Mouse (Mus musculus) lung, embryonic 15.5 days (tissue): Measurements from ENCODE around the gene Serpina3m. TPM values are rescaled to one million over a fixed set of nuclear protein-coding genes. Genes with fewer than 3 reads are reported as not detected.
"Not testable (repeated sequence)": the region's sequence is repeated elsewhere in the genome, so short reads cannot be mapped to it uniquely, and the experiment has no call there.

Source experiments
- ATAC-seq: fragments of 200-750 bp; cut with Nextera tagmentation; 2 replicates; pipeline ENCODE4 v1.8.0; 2017; ENCODE audit warnings: moderate number of reproducible peaks, borderline replicate concordance; ENCODE audit not compliant: low FRiP score, low TSS enrichment; ENCODE audit errors: extremely low read depth
- H3K27ac ChIP-seq: fragments of 300-500 bp; sonication (generic); 2 replicates; pipeline ENCODE4 v1.5.1; 2015; ENCODE audit warnings: moderate library complexity, mild to moderate bottlenecking, inconsistent platforms
- H3K27me3 ChIP-seq: fragments of 300-500 bp; sonication (generic); 2 replicates; pipeline ENCODE4 v1.6.1; 2015; ENCODE audit warnings: inconsistent platforms
- H3K36me3 ChIP-seq: fragments of 300-500 bp; sonication (generic); 2 replicates; pipeline ENCODE4 v1.6.1; 2015; ENCODE audit warnings: inconsistent platforms
- H3K4me1 ChIP-seq: fragments of 300-500 bp; sonication (generic); 2 replicates; pipeline ENCODE4 v1.6.1; 2015; ENCODE audit warnings: inconsistent platforms
- H3K4me2 ChIP-seq: fragments of 300-500 bp; sonication (generic); 2 replicates; pipeline ENCODE4 v1.6.1; 2015; ENCODE audit warnings: inconsistent platforms, mild to moderate bottlenecking, moderate library complexity
- H3K4me3 ChIP-seq: fragments of 300-500 bp; sonication (generic); 2 replicates; pipeline ENCODE4 v1.5.1; 2015; ENCODE audit warnings: mild to moderate bottlenecking, inconsistent platforms
- H3K9ac ChIP-seq: fragments of 300-500 bp; sonication (generic); 2 replicates; pipeline ENCODE4 v1.6.1; 2015; ENCODE audit warnings: inconsistent platforms
- H3K9me3 ChIP-seq: fragments of 300-500 bp; sonication (generic); 2 replicates; pipeline ENCODE4 v1.6.1; 2016; ENCODE audit warnings: inconsistent platforms
- WGBS: fragments of 180-500 bp; shearing (Covaris S2); methylation state at CpG from one replicate; pipeline ENCODE4 v1.1.7; 2015; 5-methylcytosine and 5-hydroxymethylcytosine counted together
- polyA plus RNA-seq: library from polyadenylated mRNA; unstranded; fragments of >200 nt; fragmentation: Nextera tagmentation; extraction: Ambion mirVana; gene quantifications from 2 replicates; pipeline ENCODE4 v1.2.1, GENCODE M21; 2015

Gene Serpina3m
- polyA plus RNA-seq, 1 experiment from 2014 or later: not detected

DNA sequence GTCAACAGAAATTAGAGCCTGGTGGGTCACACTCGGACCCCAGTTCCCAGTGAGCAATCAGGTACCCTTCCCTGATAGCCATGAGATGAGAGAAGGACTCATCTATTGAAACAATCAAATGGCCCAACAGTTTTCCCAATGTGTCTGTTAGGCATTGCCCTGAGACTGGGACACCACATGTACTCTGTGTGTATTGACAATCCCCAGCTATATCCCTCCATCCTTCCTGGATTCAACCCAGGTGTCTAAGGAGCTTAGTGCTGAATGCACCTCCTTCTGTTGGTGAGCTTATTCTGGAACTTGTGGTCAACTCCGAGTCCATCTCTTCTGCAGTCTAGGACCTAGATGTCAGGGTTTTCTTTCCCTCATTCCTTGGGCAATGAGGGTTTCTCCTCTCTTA is 8.8 kb downstream of the Serpina3m start:
- Histone ChIP-seq H3K4me1 (no peaks in the 10 kb centered on the region), H3K27me3 (no peaks in the 10 kb centered on the region), H3K27ac (no peak overlapping the region), H3K4me2 (no peak overlapping the region), H3K4me3 (no peak overlapping the region), H3K9ac (no peak overlapping the region), H3K9me3 (no peaks in the 10 kb centered on the region), H3K36me3 (no peaks in the 10 kb centered on the region)
- ATAC-seq: no peak
- 79% methylated on average over 2 of the region's 2 CpGs for WGBS

GRCm38 (mm10) chr12:104351812-104352211 is 13.5 kb downstream of the Serpina3m start:
- not testable (repeated sequence) for H3K9me3 ChIP-seq, H3K9ac ChIP-seq, H3K4me1 ChIP-seq, H3K36me3 ChIP-seq, ATAC-seq, H3K27me3 ChIP-seq, H3K4me2 ChIP-seq, H3K4me3 ChIP-seq, H3K27ac ChIP-seq
- WGBS: 28% methylated on average over 3 of the region's 3 CpGs

DNA sequence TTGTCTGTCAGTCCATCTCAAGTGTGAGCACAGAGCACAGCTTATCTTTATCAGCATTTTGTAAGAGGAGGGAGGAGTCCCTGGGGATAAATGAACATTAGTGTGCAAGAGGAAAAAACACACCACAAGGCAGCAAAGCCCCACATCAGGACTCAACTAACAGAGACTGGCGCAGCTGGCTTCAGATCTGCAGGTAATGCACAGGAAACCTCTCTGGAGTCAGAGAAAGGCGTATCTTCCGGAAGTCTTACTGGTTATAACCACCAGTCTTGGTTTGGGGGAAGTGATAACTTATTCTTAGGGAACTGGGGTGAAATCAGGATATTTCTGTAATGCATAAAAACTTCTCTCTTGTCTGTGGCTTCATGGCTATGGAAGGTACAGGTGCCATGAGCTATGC is 17.7 kb downstream of the Serpina3m start:
- H3K4me3 ChIP-seq: no peak overlapping the region
- H3K27ac ChIP-seq: no peak overlapping the region
- no peaks in the 10 kb centered on the region for H3K4me1 ChIP-seq
- no peak for ATAC-seq
- no peaks in the 10 kb centered on the region for H3K27me3 ChIP-seq
- H3K9ac ChIP-seq: no peak overlapping the region
- 74% methylated on average over 3 of the region's 3 CpGs for WGBS
- no peaks in the 10 kb centered on the region for H3K9me3 ChIP-seq
- no peaks in the 10 kb centered on the region for H3K36me3 ChIP-seq
- H3K4me2 ChIP-seq: no peak overlapping the region

DNA sequence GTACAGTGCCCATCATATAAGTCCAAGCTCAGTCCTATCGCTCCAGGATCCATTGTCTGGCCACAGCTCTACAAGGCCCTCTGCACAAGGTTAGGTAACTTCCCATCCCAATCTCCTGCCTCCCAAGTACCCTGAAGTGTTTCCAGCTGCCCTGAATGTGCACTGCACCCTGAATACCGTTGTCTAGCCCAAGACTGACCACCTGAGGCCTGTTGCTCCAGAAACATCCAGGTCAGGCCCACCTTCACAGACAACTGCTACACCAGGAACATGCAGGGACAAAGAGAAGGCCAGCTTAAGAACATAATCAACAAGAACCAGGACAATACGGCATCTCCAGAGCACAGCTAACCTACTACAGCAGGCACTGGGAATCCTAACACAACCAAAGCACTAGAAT is 31.7 kb downstream of the Serpina3m start:
- Histone ChIP-seq H3K36me3 (no peaks in the 10 kb centered on the region), H3K4me2 (no peak overlapping the region), H3K9ac (no peak overlapping the region), H3K27me3 (no peaks in the 10 kb centered on the region), H3K4me1 (no peaks in the 10 kb centered on the region), H3K27ac (no peak overlapping the region), H3K4me3 (no peak overlapping the region), H3K9me3 (no peaks in the 10 kb centered on the region)
- WGBS: 83% methylated on average over 3 of the region's 3 CpGs
- no peak for ATAC-seq

- not testable (repeated sequence) for H3K9ac ChIP-seq, H3K4me1 ChIP-seq, H3K4me3 ChIP-seq, H3K27ac ChIP-seq, H3K27me3 ChIP-seq, H3K4me2 ChIP-seq, H3K36me3 ChIP-seq, H3K9me3 ChIP-seq, ATAC-seq
- WGBS: 76% methylated on average over 5 of the region's 5 CpGs
These were observed 38.9 kb downstream of the Serpina3m start for GRCm38 (mm10) chr12:104377179-104377578.

DNA sequence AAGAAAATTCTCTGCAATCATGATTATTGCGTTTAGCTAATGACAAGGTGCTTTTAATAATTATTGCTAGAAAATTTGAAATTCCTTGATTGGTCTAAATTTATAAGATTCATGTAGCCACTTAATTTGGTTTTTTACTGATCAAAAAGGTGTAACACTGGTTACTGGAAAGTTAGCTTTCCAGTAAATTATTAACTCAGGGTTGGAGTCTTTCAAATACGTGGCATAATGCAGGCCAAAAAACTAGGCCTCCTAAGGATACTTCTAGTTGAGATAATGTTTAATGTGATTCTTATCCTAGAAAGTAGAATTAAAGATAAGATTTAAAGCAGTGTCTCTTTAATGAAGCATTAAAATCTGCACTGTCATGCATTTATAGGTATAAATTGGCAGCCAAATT is 40.1 kb downstream of the Serpina3m start:
- 63% methylated on average over 2 of the region's 2 CpGs for WGBS

GRCm38 (mm10) chr12:104378815-104379214 is 40.5 kb downstream of the Serpina3m start:
- not testable (repeated sequence) for H3K4me1 ChIP-seq, H3K27ac ChIP-seq, H3K27me3 ChIP-seq, H3K9me3 ChIP-seq, H3K4me3 ChIP-seq, H3K4me2 ChIP-seq, H3K36me3 ChIP-seq, ATAC-seq, H3K9ac ChIP-seq
- 53% methylated on average over 5 of the region's 5 CpGs for WGBS

More for the DNA sequence above, 40.1 kb downstream of the Serpina3m start:
- H3K9me3 ChIP-seq, H3K27ac ChIP-seq, H3K4me3 ChIP-seq, ATAC-seq, H3K9ac ChIP-seq, H3K36me3 ChIP-seq, H3K4me2 ChIP-seq, H3K4me1 ChIP-seq, H3K27me3 ChIP-seq: not testable (repeated sequence)

DNA sequence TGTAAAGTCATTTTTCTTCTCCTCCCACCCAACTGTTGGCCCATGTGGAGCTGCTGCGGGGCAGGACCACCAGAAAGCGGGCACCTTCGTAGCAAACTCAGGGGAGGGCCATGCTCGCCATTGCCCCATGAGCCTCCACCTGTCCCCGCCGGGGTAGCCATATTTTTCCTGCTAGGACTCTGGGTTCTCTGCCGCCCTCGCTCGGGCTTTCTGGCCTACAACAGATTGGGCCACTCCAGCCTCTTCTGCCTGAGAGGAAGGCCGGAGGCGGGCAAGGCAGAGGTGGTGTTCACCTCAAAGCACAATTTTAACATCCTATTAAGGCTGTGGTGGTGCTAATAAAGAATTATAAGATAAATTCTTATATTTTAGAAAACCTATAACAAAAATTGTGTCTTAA is 41.6 kb downstream of the Serpina3m start:
- Histone ChIP-seq H3K9me3 (no peaks in the 10 kb centered on the region), H3K36me3 (no peaks in the 10 kb centered on the region), H3K9ac (no peak overlapping the region), H3K4me2 (no peak overlapping the region), H3K4me3 (no peak overlapping the region), H3K27me3 (no peaks in the 10 kb centered on the region), H3K27ac (no peak overlapping the region), H3K4me1 (no peaks in the 10 kb centered on the region)
- no peak for ATAC-seq
- 87% methylated on average over 11 of the region's 11 CpGs for WGBS

DNA sequence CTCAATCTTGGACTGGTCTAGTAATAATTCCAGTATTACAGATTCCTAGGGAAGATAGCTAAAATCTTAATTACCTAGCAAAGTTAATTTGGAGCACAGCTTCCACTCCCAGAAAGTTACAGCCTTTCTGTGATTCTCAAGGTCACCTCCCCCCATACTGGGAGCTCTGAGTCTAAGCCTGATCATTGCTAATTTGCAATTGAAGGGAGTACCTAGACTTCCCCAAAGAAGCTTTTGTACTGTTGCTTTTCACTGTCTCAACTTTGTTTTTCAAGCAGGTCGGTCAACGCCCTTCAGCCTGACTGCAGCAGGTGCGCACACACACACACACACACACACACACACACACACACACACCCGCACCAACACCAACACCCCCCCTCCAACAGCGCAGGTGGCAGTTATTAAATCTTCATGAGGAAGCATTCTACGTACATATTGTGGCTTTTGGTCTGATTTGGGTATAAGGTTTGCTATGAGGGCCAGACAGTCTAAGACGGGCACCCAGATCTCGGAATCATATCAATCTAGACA is 42.9 kb downstream of the Serpina3m start:
- H3K4me3 ChIP-seq, H3K27ac ChIP-seq, H3K4me2 ChIP-seq, ATAC-seq, H3K4me1 ChIP-seq, H3K9me3 ChIP-seq, H3K27me3 ChIP-seq, H3K9ac ChIP-seq, H3K36me3 ChIP-seq: not testable (repeated sequence)
- WGBS: 88% methylated on average over 8 of the region's 8 CpGs

DNA sequence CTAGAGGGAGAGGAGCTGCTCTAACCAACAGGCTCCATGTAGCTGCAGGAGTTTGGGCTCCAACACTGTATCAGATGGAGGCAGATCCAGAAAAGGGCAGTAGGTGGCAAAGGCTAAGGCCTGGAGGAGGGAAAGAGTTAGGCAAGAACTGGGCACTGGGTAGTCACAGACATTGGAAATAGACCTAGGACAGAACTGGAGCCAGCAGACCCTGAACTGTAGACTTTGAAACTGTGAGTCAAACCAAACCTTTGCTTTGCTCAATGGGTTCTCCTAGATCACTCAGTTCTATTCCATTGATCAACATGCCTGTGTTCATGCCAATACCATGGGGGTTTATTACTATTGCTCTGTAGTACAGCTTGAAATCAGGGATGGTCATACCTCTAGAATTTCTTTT is 47.7 kb downstream of the Serpina3m start:
- H3K4me2 ChIP-seq, H3K4me3 ChIP-seq, H3K27me3 ChIP-seq, H3K9me3 ChIP-seq, H3K9ac ChIP-seq, H3K27ac ChIP-seq, H3K36me3 ChIP-seq, H3K4me1 ChIP-seq, ATAC-seq: not testable (repeated sequence)

DNA sequence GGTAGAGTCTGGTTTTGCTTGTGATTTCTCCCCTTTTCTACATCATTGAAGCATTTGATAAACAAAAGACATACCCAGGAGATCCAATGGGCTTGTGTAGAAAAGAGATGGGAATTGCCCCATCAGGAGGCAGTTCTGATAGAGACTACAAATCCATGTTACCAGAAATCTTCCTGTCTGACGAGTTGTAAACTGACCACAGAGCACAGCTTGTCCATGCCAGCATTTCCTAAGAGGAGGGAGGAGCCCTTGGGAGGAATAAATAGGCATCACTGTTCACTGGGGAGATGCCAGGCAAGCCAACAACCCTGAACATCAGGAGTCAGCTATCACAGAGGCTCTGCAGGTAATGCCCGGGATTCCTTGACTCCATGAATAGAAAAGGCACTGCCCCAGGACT is 48.6 kb downstream of the Serpina3m start:
- H3K4me1 ChIP-seq, H3K27me3 ChIP-seq, H3K36me3 ChIP-seq, H3K4me2 ChIP-seq, ATAC-seq, H3K27ac ChIP-seq, H3K4me3 ChIP-seq, H3K9me3 ChIP-seq, H3K9ac ChIP-seq: not testable (repeated sequence)
- 56% methylated on average over 2 of the region's 2 CpGs for WGBS

DNA sequence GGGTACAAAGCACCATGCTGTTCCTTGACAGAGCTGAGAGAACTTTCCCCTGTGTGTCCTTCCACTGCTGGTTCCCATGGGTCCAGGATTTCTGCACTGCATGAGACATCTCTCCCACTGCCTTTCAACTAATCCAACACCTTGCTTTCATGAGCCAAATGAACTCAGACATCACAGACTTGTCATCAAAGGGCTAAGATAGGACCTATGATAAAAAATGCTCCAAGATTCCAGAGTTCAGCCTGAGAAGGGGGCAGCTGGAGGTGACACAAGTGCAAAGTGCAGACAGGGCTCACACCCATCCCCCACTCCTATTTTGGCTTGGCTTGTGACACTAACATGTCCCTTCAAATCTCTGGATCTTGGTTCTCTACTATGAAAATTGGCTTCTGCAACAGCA is 50.2 kb downstream of the Serpina3m start:
- ATAC-seq: no peak
- no peak overlapping the region for H3K9ac ChIP-seq
- no peaks in the 10 kb centered on the region for H3K36me3 ChIP-seq
- H3K4me3 ChIP-seq: no peak overlapping the region
- no peak overlapping the region for H3K4me2 ChIP-seq
- no peaks in the 10 kb centered on the region for H3K4me1 ChIP-seq
- H3K9me3 ChIP-seq: no peaks in the 10 kb centered on the region
- no peaks in the 10 kb centered on the region for H3K27me3 ChIP-seq
- H3K27ac ChIP-seq: no peak overlapping the region

DNA sequence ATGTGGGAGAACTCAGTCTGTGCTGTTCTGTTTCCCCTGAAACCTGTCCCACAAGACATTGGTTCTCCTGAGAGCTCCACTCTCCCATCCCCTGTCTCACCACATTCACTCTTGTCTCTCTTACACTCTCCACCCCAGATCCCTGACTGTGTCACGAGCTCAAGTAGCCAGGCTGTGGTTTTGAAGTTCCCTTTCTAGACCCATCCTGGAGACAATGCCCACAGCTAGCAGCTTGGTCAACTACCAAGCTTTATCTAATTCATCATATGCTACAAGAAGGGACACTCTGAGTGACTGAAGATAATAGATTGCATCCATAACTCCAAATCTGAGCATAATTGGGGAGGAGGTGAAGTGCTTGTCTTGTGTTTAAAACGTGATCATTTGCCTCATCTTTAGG is 52.8 kb downstream of the Serpina3m start:
- WGBS: 55% methylated on average over 2 of the region's 2 CpGs
- not testable (repeated sequence) for H3K9me3 ChIP-seq, H3K4me2 ChIP-seq, H3K27ac ChIP-seq, H3K9ac ChIP-seq, H3K4me3 ChIP-seq, H3K27me3 ChIP-seq, H3K4me1 ChIP-seq, ATAC-seq, H3K36me3 ChIP-seq
